Mouse (Mus musculus) ES-Bruce4 (cell line): ENCODE data around the gene Gcdh. TPM values are rescaled to one million over a fixed set of nuclear protein-coding genes. Genes with fewer than 3 reads are reported as not detected.

ENCODE experiments used
- H3K27ac ChIP-seq: 2 replicates; pipeline ENCODE4 v1.5.1; 2012; ENCODE audit warnings: low read length, inconsistent platforms; ENCODE audit not compliant: insufficient read depth
- H3K27me3 ChIP-seq: 2 replicates; pipeline ENCODE4 v1.6.1; 2012; ENCODE audit warnings: mild to moderate bottlenecking, low read length, inconsistent platforms; ENCODE audit not compliant: control insufficient read depth, poor library complexity, insufficient read depth, severe bottlenecking
- H3K36me3 ChIP-seq: 2 replicates; pipeline ENCODE4 v1.6.1; 2012; ENCODE audit warnings: inconsistent platforms, mild to moderate bottlenecking, low read length, moderate library complexity; ENCODE audit not compliant: control insufficient read depth, poor library complexity, insufficient read depth, severe bottlenecking
- H3K4me1 ChIP-seq: one replicate; pipeline ENCODE4 v1.8.1; 2011; ENCODE audit warnings: low read length; ENCODE audit not compliant: control insufficient read depth, insufficient read depth
- H3K4me3 ChIP-seq: 2 replicates; pipeline ENCODE4 v1.5.1; 2011; ENCODE audit warnings: low read depth, mild to moderate bottlenecking, low read length
- H3K9ac ChIP-seq: 2 replicates; pipeline ENCODE4 v1.6.1; 2012; ENCODE audit warnings: low read depth, mild to moderate bottlenecking, inconsistent platforms; ENCODE audit not compliant: poor library complexity, severe bottlenecking
- H3K9me3 ChIP-seq: replicated peaks from 2 replicates; pipeline ENCODE4 v1.6.1; 2012; ENCODE audit warnings: mild to moderate bottlenecking, low read length, inconsistent platforms; ENCODE audit not compliant: control insufficient read depth, poor library complexity, insufficient read depth, severe bottlenecking
- CTCF ChIP-seq: IDR thresholded peaks from one replicate; pipeline ENCODE4 v1.8.1; 2011; ENCODE audit warnings: low read depth, low read length
- EP300 ChIP-seq: IDR thresholded peaks from 2 replicates; pipeline ENCODE4 v1.6.1; 2011; ENCODE audit warnings: low read depth, low read length; ENCODE audit not compliant: insufficient read depth
- POLR2A ChIP-seq: IDR thresholded peaks from one replicate; pipeline ENCODE4 v1.8.1; 2011; ENCODE audit warnings: low read length; ENCODE audit not compliant: insufficient read depth
- polyA plus RNA-seq: library from polyadenylated mRNA; stranded (reverse); fragments of >200 nt; gene quantifications from 2 replicates; pipeline ENCODE4 v1.2.4, GENCODE M21; 2011; ENCODE audit warnings: low read depth; ENCODE audit not compliant: missing spikeins, insufficient read depth, insufficient read length

The Gcdh gene
- 72.5 and 78.5 TPM in 2 replicates for polyA plus RNA-seq

- Histone ChIP-seq H3K36me3 (peaks cover 24% of the 10 kb centered on the region), H3K27me3 (no peaks in the 10 kb centered on the region), H3K9me3 (no peaks in the 10 kb centered on the region), H3K27ac (peak within 1 kb of the TSS; percentile 62), H3K4me3 (peak within 1 kb of the TSS; percentile 77), H3K9ac (peak within 1 kb of the TSS; percentile 76), H3K4me1 (no peaks in the 10 kb centered on the region)
- TF ChIP-seq EP300, result no peak
- peak; percentile 63 for TF ChIP-seq POLR2A
- TF ChIP-seq CTCF, result no peak
Observed at GRCm38 (mm10) chr8:84893709-84894134, at the start of gene Gcdh. Gene Gcdh (minus strand): TSS chr8:84893921.

DNA sequence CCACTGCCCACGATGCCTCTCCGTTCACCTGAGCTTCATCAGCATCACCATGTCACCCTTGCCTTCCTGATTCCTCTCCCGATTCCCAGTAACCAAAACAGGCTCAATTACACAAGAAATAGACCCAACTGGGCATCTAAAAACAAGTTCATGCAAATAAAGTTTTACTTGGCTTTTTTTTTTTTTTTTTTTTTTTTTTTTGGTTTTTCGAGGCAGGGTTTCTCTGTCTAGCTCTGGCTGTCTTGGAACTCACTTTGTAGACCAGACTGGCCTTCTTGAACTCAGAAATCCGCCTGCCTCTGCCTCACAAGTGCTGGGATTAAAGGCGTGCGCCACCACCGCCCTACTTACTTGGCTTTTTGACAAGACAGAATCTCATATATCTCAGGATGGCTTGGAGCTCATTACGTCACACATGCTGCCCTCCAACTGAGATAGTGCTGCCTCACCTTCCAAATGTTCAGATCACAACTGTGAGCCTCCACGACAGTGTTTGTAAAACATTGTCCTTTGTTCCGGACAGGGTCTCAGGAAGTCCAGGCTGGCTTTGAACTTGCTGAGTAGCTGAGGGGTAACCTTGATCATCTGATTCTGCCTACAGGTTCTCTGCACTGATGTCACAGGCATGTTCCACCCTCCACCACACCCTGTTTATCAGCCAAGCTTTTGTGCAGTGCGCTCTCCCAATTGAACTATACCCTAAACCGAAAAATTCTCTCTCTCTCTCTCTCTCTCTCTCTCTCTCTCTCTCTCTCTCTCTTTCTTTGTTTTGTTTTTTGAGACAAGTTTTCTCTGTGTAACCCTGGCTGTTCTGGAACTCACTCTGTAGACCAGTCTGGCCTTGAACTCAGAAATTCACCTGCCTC, 44.1 kb upstream of the Gcdh start:
- H3K27me3 ChIP-seq, result no peaks in the 10 kb centered on the region; the same call in 1 of the 2 replicates

GRCm38 (mm10) chr8:84936962-84937546, 43.3 kb upstream of the Gcdh start, which contains the start of gene Mast1:
Gene Mast1 (minus strand): TSS chr8:84937359.
- Histone ChIP-seq H3K4me3 (peak within 1 kb of the TSS; percentile 87), H3K9me3 (no peaks in the 10 kb centered on the region), H3K27me3 (no peaks in the 10 kb centered on the region; the same call in 1 of the 2 replicates), H3K4me1 (no peaks in the 10 kb centered on the region), H3K36me3 (no peaks in the 10 kb centered on the region), H3K27ac (no peak within 1 kb of the TSS), H3K9ac (peak within 1 kb of the TSS; percentile 45)
- TF ChIP-seq CTCF, result peak; percentile 72
- no peak for TF ChIP-seq EP300

More for the DNA sequence above, 44.1 kb upstream of the Gcdh start:
- Histone ChIP-seq H3K9ac (no peak overlapping the region), H3K4me3 (peak overlapping the region; percentile 31), H3K4me1 (no peaks in the 10 kb centered on the region), H3K9me3 (no peaks in the 10 kb centered on the region), H3K36me3 (no peaks in the 10 kb centered on the region), H3K27ac (no peak overlapping the region)
- TF ChIP-seq EP300 (no peak), POLR2A (no peak), CTCF (no peak)

GRCm38 (mm10) chr8:84936041-84936961, 42.6 kb upstream of the Gcdh start:
- Histone ChIP-seq H3K27me3 (no peaks in the 10 kb centered on the region; the same call in 1 of the 2 replicates), H3K4me1 (no peaks in the 10 kb centered on the region), H3K9me3 (no peaks in the 10 kb centered on the region), H3K27ac (no peak overlapping the region), H3K36me3 (no peaks in the 10 kb centered on the region), H3K4me3 (peak overlapping the region; percentile 87), H3K9ac (peak overlapping the region; percentile 45; the same call in 1 of the 2 replicates)
- no peak for TF ChIP-seq CTCF
- no peak for TF ChIP-seq EP300
- no peak for TF ChIP-seq POLR2A

GRCm38 (mm10) chr8:84935489-84935888, 41.8 kb upstream of the Gcdh start:
- TF ChIP-seq CTCF (no peak), EP300 (no peak), POLR2A (no peak)
- H3K9me3 ChIP-seq, result no peaks in the 10 kb centered on the region
- no peak overlapping the region for H3K4me3 ChIP-seq
- no peak overlapping the region for H3K27ac ChIP-seq
- H3K4me1 ChIP-seq, result no peaks in the 10 kb centered on the region
- H3K36me3 ChIP-seq, result no peaks in the 10 kb centered on the region
- no peaks in the 10 kb centered on the region for H3K27me3 ChIP-seq
- no peak overlapping the region for H3K9ac ChIP-seq
